Mouse (Mus musculus) ES-E14 (cell line): ENCODE results near the gene Pla2g12a.

Source experiments
- CHD2 ChIP-seq: IDR thresholded peaks from 2 replicates; pipeline ENCODE4 v1.6.1; 2014; ENCODE audit warnings: mild to moderate bottlenecking, low read depth, low read length, inconsistent platforms
- MAFK ChIP-seq: IDR thresholded peaks from 2 replicates; pipeline ENCODE4 v1.6.1; 2014; ENCODE audit warnings: mild to moderate bottlenecking, low read depth, low read length, inconsistent platforms; ENCODE audit not compliant: insufficient read depth
- ZNF384 ChIP-seq: IDR thresholded peaks from 2 replicates; pipeline ENCODE4 v1.6.1; 2012; ENCODE audit warnings: low read depth, low read length, inconsistent platforms

DNA sequence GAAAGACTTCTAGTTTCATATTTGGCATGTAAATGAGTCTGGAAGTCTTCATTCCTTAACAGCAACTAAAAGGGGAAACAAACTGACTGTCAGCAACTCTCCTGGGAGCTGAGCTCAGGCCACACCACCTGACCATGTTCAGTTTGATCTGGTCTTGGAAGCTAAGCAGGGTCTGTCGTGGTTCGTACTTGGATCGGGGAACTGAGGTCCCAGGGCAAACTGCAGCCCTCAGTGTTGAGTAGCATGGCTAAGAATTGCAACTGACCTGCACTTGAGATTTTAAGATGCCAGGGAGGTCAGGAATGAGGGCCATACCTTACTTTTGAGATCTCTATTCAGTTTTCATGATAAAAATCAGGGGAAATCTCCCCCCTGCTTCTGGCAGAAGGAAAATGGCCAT is 47.5 kb downstream of the Pla2g12a start:
- TF ChIP-seq MAFK (no peak), ZNF384 (no peak), CHD2 (no peak)
